Mouse (Mus musculus): ENCODE data around the gene Lekr1. TPM values are rescaled to one million over a fixed set of nuclear protein-coding genes. Genes with fewer than 3 reads are reported as not detected.
A peak's percentile ranks its signal among the peaks of the same experiment; 100 is the strongest.

The Lekr1 gene
- polyA plus RNA-seq, 1 experiment from 2014 or later = 7.0 TPM

DNA sequence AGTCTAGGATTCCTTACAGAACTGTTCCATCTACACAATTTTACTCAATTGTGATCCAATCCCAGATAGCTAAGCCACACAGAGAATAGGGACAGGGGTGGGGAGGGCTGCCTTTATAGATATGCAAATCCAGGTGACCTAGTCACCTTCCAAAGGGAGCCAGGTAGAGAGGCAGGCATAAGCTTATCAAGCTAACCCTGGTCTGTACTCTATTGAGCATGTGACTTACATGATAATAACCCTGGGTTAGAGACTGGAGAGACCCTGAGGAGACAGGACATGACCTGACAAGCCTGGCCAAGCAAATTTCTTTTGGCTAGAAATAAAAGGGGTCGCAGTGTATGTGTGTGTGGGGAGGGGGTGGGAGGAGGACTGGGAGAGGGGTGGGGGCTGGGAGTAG is 17.1 kb upstream of the Lekr1 start:
- Histone ChIP-seq H3K27me3 (ENCODE audit: control insufficient read depth, insufficient read depth, low read length) (0 out of 2 replicates have a peak, but pooled peaks cover 3% of the 10 kb centered on the region), H3K4me1 (ENCODE audit: control insufficient read depth, insufficient read depth, low read length) (no peaks in the 10 kb centered on the region; the same call in 1 of the 2 replicates), H3K4me2 (ENCODE audit: low read length) (no peak overlapping the region), H3K4me3 (replicated peaks; ENCODE audit: low read depth, low read length) (no peak overlapping the region), H3K36me3 (ENCODE audit: control insufficient read depth, insufficient read depth, low read length) (no peaks in the 10 kb centered on the region), H3K27ac (replicated peaks; ENCODE audit: low read depth, low read length) (no peak overlapping the region), H3K9me3 (ENCODE audit: control insufficient read depth, low read length) (no peaks in the 10 kb centered on the region), H3K9ac (replicated peaks; ENCODE audit: low read length) (no peak overlapping the region)
- WGBS = 18% methylated on average over 1 of the region's 1 CpGs
- no peak for ATAC-seq (ENCODE audit: low FRiP score, low TSS enrichment)
- no peak for DNase-seq

DNA sequence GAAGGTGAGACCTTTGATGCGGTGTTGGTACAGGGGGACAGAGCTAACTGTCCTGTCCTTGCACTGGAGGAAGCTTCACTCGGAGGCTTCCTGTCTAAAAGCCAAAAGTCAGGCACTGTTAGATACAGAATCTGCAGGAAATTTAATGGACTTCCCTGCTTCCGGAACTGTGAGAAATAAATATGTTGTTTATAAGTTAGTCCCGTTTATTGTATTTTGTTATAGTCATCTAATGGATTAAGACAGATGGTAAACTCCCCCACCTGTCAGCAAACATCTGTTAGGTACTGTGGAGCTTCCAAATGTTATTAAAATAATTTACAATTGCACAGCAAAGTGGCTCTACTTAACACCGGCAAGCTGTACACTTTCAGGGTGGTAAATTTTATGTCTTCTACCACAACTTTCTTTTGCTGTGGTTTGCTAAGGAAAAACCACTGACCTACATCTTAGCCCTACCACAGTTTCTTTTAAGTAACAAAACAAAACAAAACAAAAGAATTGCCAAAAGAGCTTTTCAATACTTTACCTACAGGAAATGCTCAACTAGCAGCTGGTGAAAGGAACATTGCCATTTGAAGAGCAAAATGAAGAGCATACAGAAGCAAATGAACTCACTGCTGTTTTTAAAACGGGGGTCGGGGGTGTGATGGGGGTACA is 15.7 kb upstream of the Lekr1 start:
- H3K4me2 ChIP-seq (ENCODE audit: low read length) = no peak overlapping the region
- no peak for ATAC-seq (ENCODE audit: low FRiP score, low TSS enrichment)
- 76% methylated on average over 7 of the region's 7 CpGs for WGBS
- no peak overlapping the region for H3K4me3 ChIP-seq (replicated peaks; ENCODE audit: low read depth, low read length)
- H3K9ac ChIP-seq (replicated peaks; ENCODE audit: low read length) = no peak overlapping the region
- no peaks in the 10 kb centered on the region for H3K9me3 ChIP-seq (ENCODE audit: control insufficient read depth, low read length)
- no peaks in the 10 kb centered on the region; the same call in 1 of the 2 replicates for H3K4me1 ChIP-seq (ENCODE audit: control insufficient read depth, insufficient read depth, low read length)
- H3K27ac ChIP-seq (replicated peaks; ENCODE audit: low read depth, low read length) = no peak overlapping the region
- H3K36me3 ChIP-seq (ENCODE audit: control insufficient read depth, insufficient read depth, low read length) = no peaks in the 10 kb centered on the region
- DNase-seq = no peak
- H3K27me3 ChIP-seq (ENCODE audit: control insufficient read depth, insufficient read depth, low read length) = peaks cover 8% of the 10 kb centered on the region; the same call in 1 of the 2 replicates

DNA sequence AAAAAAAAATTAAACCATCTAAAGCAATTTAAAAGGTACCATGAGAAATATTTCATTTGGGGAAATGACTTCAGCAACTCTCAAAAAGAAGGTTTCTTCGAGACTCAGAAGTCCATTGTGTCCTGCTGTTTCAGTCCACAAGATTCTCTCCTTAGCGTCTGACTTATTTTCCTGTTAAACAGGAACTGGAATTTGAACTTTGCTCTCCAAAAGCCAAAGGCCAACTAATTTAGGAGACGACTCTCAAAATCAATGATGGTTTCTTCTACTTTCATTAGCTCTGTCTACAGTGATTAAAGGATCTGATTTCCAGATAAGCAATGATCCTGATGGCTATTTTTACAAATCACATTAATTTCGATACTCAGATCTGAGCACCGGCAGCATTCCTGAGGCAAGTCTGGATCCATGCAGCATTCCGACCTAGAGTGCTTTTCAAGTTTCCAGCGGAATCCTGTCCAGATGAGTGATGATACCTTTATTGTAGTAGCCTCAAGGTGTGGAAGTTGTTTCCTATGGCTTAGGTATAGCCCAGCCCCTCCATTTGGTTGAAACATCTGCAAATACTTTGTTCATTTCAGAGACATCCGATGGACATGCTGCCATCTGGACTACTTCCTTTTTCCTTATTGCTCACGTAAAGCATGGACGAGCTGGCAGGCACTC is 11.4 kb upstream of the Lekr1 start:
- Histone ChIP-seq H3K9ac (replicated peaks; ENCODE audit: low read length) (no peak overlapping the region), H3K4me3 (replicated peaks; ENCODE audit: low read depth, low read length) (no peak overlapping the region), H3K27ac (replicated peaks; ENCODE audit: low read depth, low read length) (no peak overlapping the region), H3K36me3 (ENCODE audit: control insufficient read depth, insufficient read depth, low read length) (no peaks in the 10 kb centered on the region), H3K27me3 (ENCODE audit: control insufficient read depth, insufficient read depth, low read length) (peaks cover 17% of the 10 kb centered on the region; the same call in 1 of the 2 replicates), H3K9me3 (ENCODE audit: control insufficient read depth, low read length) (no peaks in the 10 kb centered on the region), H3K4me2 (ENCODE audit: low read length) (no peak overlapping the region), H3K4me1 (ENCODE audit: control insufficient read depth, insufficient read depth, low read length) (peaks cover 21% of the 10 kb centered on the region)
- ATAC-seq (ENCODE audit: low FRiP score, low TSS enrichment) (no peak), DNase-seq (no peak)
- WGBS = 89% methylated on average over 10 of the region's 10 CpGs

DNA sequence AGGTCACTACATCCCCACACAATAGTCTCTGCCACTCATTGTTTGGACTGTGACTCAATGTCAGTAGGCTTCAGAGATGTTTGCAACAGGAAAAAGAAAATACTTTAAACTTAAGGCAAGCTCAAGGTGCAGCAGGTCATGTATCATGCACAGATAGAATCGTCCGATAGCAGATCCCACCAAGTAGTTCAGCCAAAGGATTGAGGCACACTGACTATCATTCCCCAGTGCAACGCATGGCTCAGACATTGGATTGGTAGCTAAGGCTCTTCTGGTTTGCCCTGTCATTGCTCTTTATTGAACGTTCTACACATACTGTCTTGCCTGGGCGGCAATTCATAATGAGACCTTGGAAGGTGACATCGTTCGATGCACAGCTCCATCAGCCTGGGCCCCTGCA is 9.6 kb upstream of the Lekr1 start:
- Histone ChIP-seq H3K27me3 (ENCODE audit: control insufficient read depth, insufficient read depth, low read length) (peaks cover 24% of the 10 kb centered on the region; the same call in 1 of the 2 replicates), H3K9me3 (ENCODE audit: control insufficient read depth, low read length) (no peaks in the 10 kb centered on the region), H3K36me3 (ENCODE audit: control insufficient read depth, insufficient read depth, low read length) (no peaks in the 10 kb centered on the region), H3K4me3 (replicated peaks; ENCODE audit: low read depth, low read length) (no peak overlapping the region), H3K4me1 (ENCODE audit: control insufficient read depth, insufficient read depth, low read length) (peaks cover 21% of the 10 kb centered on the region), H3K27ac (replicated peaks; ENCODE audit: low read depth, low read length) (no peak overlapping the region), H3K4me2 (ENCODE audit: low read length) (no peak overlapping the region), H3K9ac (replicated peaks; ENCODE audit: low read length) (no peak overlapping the region)
- DNase-seq (no peak), ATAC-seq (ENCODE audit: low FRiP score, low TSS enrichment) (no peak)
- WGBS = 41% methylated on average over 7 of the region's 7 CpGs

DNA sequence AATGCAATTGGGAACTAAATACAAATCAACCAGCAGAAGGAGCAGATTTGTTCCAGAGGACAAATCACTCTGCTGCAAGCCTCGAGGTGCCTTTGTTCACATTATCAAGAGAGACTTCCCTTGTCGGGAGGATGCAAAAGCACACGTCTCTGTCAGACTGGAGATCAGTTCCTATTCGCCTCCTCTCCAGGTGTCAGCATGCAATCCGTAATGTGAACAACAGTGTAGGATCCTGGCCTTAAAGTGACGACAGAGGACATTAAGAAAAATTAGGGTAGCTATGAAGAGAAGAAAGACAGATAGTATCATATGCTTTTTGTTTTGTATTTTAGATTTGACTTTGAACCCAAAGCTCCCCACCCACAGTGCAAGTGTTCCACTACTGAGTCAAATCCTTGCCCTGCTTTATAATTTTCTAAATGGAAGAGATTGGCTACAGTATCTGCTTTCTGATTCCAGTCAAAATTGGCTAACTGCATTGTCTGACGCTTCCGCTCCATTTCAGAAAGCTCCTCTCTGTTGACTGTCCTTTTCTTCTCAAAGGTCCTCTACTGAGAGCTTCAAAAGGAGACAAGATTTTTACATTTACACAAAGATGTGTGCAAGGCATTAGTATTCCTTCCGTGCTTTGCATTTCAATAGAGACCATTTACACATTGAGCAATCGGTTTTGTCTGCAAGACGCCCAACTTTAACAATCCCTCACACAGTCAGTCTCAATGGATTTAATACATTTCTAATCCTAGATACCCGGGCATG is 8.9 kb upstream of the Lekr1 start:
- 4% methylated on average over 12 of the region's 12 CpGs for WGBS
- no peak for ATAC-seq (ENCODE audit: low FRiP score, low TSS enrichment)
- peaks cover 29% of the 10 kb centered on the region; the same call in 1 of the 2 replicates for H3K27me3 ChIP-seq (ENCODE audit: control insufficient read depth, insufficient read depth, low read length)
- no peaks in the 10 kb centered on the region for H3K36me3 ChIP-seq (ENCODE audit: control insufficient read depth, insufficient read depth, low read length)
- H3K9me3 ChIP-seq (ENCODE audit: control insufficient read depth, low read length) = no peaks in the 10 kb centered on the region
- no peak overlapping the region for H3K9ac ChIP-seq (replicated peaks; ENCODE audit: low read length)
- peak overlapping the region; percentile 32 for H3K4me2 ChIP-seq (ENCODE audit: low read length)
- 0 out of 2 replicates have a peak overlapping the region, but pooled peaks have one; percentile 8 for H3K27ac ChIP-seq (replicated peaks; ENCODE audit: low read depth, low read length)
- peak; percentile 49 for DNase-seq
- H3K4me3 ChIP-seq (replicated peaks; ENCODE audit: low read depth, low read length) = no peak overlapping the region
- peaks cover 21% of the 10 kb centered on the region for H3K4me1 ChIP-seq (ENCODE audit: control insufficient read depth, insufficient read depth, low read length)

DNA sequence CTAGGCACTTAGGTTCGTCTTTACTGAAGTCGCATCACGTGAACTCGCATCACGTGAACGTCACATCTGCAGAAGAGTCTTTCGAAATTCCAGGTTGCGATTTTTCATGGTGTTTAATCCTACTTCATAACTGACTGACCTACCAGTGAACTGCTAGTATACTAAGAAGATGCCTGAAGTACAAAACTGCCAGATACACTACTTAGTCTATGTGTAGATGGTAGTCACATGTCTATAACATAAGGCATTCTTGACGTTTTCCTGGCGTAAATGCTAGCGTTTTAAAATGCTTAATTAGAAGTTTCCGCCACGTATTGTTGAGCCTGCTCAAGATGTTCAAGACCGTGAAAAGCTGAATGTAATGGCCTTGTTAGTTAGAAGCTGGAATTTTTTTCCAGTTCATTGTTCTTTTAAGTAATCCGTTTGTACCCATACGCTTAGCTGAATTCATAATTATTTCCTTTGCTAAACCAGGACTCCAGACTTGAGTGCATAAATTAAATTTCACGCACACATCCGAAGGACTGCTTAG is 7.9 kb upstream of the Lekr1 start:
- DNase-seq (peak; percentile 62), ATAC-seq (ENCODE audit: low FRiP score, low TSS enrichment) (peak; percentile 29; the same call in 1 of the 2 replicates)
- Histone ChIP-seq H3K9ac (replicated peaks; ENCODE audit: low read length) (peak overlapping the region; percentile 70), H3K27me3 (ENCODE audit: control insufficient read depth, insufficient read depth, low read length) (peaks cover 29% of the 10 kb centered on the region; the same call in 1 of the 2 replicates), H3K4me2 (ENCODE audit: low read length) (peak overlapping the region; percentile 99), H3K4me3 (replicated peaks; ENCODE audit: low read depth, low read length) (peak overlapping the region; percentile 61), H3K36me3 (ENCODE audit: control insufficient read depth, insufficient read depth, low read length) (no peaks in the 10 kb centered on the region), H3K4me1 (ENCODE audit: control insufficient read depth, insufficient read depth, low read length) (peaks cover 21% of the 10 kb centered on the region), H3K9me3 (ENCODE audit: control insufficient read depth, low read length) (no peaks in the 10 kb centered on the region), H3K27ac (replicated peaks; ENCODE audit: low read depth, low read length) (no peak overlapping the region)
- 2% methylated on average over 18 of the region's 18 CpGs for WGBS

DNA sequence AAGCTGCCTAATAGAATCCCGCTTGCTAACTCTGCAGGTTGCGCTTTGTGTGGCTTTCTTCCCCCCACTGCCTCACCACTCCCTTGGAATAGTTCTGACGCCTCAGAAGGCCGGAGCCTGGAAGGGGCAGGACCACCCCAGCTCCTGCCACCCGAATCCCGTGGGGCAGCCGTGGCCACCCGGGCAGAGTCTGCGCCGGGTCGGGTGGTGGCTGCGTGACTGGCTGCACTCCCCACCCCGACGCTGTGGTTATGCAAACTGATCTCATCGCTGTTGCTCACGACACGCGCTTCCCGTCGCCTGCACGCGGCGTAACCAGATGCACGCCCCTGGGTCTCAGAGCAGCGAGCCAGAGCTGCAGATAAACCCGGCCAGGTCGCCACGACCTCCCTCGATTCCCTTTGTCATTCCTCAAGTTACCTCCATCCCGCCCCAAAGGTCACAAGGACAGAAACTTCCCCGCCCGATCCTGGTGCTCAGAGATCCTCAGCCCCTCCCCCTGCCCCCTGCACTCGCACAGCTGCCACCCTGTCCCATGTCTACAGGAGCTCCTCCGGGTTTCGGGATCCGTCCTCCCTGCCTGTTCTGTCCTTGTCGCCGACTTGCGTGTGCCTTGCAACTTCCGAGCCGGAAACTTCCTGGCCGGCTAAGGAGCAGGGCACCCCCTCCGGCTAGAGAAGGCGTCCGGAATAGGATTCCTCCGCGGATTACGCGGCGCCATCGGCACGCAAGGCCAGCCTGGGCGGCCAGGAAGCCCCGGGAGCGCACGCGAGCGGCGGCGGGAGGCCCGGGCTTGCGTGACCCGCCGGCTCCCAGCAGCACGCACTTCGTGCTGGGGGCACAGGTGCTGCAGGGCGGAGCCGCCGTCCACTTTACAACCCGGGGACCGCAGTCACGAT is 7.1 kb upstream of the Lekr1 start:
- Histone ChIP-seq H3K4me2 (ENCODE audit: low read length) (peak overlapping the region; percentile 99), H3K9me3 (ENCODE audit: control insufficient read depth, low read length) (no peaks in the 10 kb centered on the region)
- WGBS = under 1% methylated on average over 72 of the region's 72 CpGs

DNA sequence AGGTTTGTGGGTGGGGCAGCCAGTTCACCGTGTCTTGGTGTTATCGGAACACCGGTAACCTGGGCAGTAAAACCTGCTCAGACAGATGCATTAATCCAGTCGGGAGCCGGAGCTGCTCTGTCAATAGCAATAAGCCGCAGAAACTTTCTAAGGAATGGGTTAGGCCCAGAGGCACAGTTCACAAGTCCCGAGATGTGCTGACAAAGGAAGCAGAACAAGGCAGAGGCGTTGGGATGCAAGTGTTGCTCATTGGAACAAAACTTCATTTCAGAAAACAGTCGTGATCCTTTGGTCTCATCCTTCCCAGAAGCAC is 6.5 kb upstream of the Lekr1 start:
- Histone ChIP-seq H3K27ac (replicated peaks; ENCODE audit: low read depth, low read length) (peak overlapping the region; percentile 60; the same call in 1 of the 2 replicates), H3K27me3 (ENCODE audit: control insufficient read depth, insufficient read depth, low read length) (peaks cover 29% of the 10 kb centered on the region; the same call in 1 of the 2 replicates), H3K36me3 (ENCODE audit: control insufficient read depth, insufficient read depth, low read length) (no peaks in the 10 kb centered on the region), H3K4me1 (ENCODE audit: control insufficient read depth, insufficient read depth, low read length) (peaks cover 21% of the 10 kb centered on the region), H3K9me3 (ENCODE audit: control insufficient read depth, low read length) (no peaks in the 10 kb centered on the region), H3K4me2 (ENCODE audit: low read length) (peak overlapping the region; percentile 99), H3K9ac (replicated peaks; ENCODE audit: low read length) (peak overlapping the region; percentile 70), H3K4me3 (replicated peaks; ENCODE audit: low read depth, low read length) (peak overlapping the region; percentile 61)
- ATAC-seq (ENCODE audit: low FRiP score, low TSS enrichment) = no peak
- no peak for DNase-seq
- WGBS = 2% methylated on average over 9 of the region's 9 CpGs

More for the DNA sequence above, 7.1 kb upstream of the Lekr1 start:
- peak; percentile 79 for ATAC-seq (ENCODE audit: low FRiP score, low TSS enrichment)
- Histone ChIP-seq H3K27me3 (ENCODE audit: control insufficient read depth, insufficient read depth, low read length) (peaks cover 29% of the 10 kb centered on the region; the same call in 1 of the 2 replicates), H3K27ac (replicated peaks; ENCODE audit: low read depth, low read length) (peak overlapping the region; percentile 60), H3K36me3 (ENCODE audit: control insufficient read depth, insufficient read depth, low read length) (no peaks in the 10 kb centered on the region), H3K9ac (replicated peaks; ENCODE audit: low read length) (peak overlapping the region; percentile 70), H3K4me1 (ENCODE audit: control insufficient read depth, insufficient read depth, low read length) (peaks cover 21% of the 10 kb centered on the region), H3K4me3 (replicated peaks; ENCODE audit: low read depth, low read length) (peak overlapping the region; percentile 61)
- DNase-seq = peak; percentile 79

Measured in midbrain, embryonic 14.5 days (tissue).